Mouse (Mus musculus) C2C12 (cell line): ENCODE measurements around the gene Lcp2. TPM values are rescaled to one million over a fixed set of nuclear protein-coding genes. Genes with fewer than 3 reads are reported as not detected.
"Not testable (repeated sequence)": the region's sequence is repeated elsewhere in the genome, so short reads cannot be mapped to it uniquely, and the experiment has no call there.

Experiments
- H3K27me3 ChIP-seq: one replicate; pipeline ENCODE4 v1.6.1; 2011; ENCODE audit not compliant: control insufficient read depth, insufficient read depth, insufficient read length
- H3K36me3 ChIP-seq: one replicate; pipeline ENCODE4 v1.6.1; 2011; ENCODE audit not compliant: control insufficient read depth, insufficient read depth
- H3K4me3 ChIP-seq: one replicate; pipeline ENCODE4 v1.5.1; 2011; ENCODE audit warnings: mild to moderate bottlenecking, control low read depth; ENCODE audit not compliant: poor library complexity, insufficient read depth, severe bottlenecking
- H3K79me2 ChIP-seq: one replicate; pipeline ENCODE4 v1.6.1; 2011; ENCODE audit not compliant: control insufficient read depth, insufficient read depth
- H3K79me3 ChIP-seq: one replicate; pipeline ENCODE4 v1.6.1; 2011; ENCODE audit warnings: low read depth, control low read depth
- H3ac ChIP-seq: one replicate; pipeline ENCODE3; 2011; ENCODE audit warnings: low read depth; ENCODE audit not compliant: control insufficient read depth, insufficient read length
- CEBPB ChIP-seq: IDR thresholded peaks from one replicate; pipeline ENCODE4 v1.6.1; 2011; ENCODE audit warnings: low read depth, mild to moderate bottlenecking, control low read depth, moderate library complexity
- CTCF ChIP-seq: IDR thresholded peaks from one replicate; pipeline ENCODE4 v1.5.1; 2011; ENCODE audit not compliant: control insufficient read depth, insufficient read depth, insufficient read length
- FOSL1 ChIP-seq: IDR thresholded peaks from one replicate; pipeline ENCODE4 v1.8.0; 2011; ENCODE audit warnings: mild to moderate bottlenecking, low read length; ENCODE audit not compliant: poor library complexity, insufficient read depth, severe bottlenecking
- MAX ChIP-seq: IDR thresholded peaks from one replicate; pipeline ENCODE4 v1.6.1; 2011; ENCODE audit warnings: mild to moderate bottlenecking, control low read depth
- MYOD1 ChIP-seq: IDR thresholded peaks from one replicate; pipeline ENCODE4 v1.6.1; 2011; ENCODE audit warnings: low read depth; ENCODE audit not compliant: control insufficient read depth, insufficient read length
- MYOG ChIP-seq: IDR thresholded peaks from one replicate; pipeline ENCODE4 v1.6.1; 2011; ENCODE audit not compliant: control insufficient read depth, insufficient read length; ENCODE audit errors: extremely low read depth
- USF1 ChIP-seq: IDR thresholded peaks from one replicate; pipeline ENCODE4 v1.6.1; 2011; ENCODE audit warnings: low read depth, mild to moderate bottlenecking, control low read depth, moderate library complexity
- polyA plus RNA-seq: library from polyadenylated mRNA; unstranded; fragments of >200 nt; fragmentation: generic; extraction: Trizol; gene quantifications from one replicate; pipeline ENCODE4 v1.2.1, GENCODE M21; 2012; ENCODE audit warnings: missing spikeins

The Lcp2 gene
- polyA plus RNA-seq, 1 experiment: not detected

DNA sequence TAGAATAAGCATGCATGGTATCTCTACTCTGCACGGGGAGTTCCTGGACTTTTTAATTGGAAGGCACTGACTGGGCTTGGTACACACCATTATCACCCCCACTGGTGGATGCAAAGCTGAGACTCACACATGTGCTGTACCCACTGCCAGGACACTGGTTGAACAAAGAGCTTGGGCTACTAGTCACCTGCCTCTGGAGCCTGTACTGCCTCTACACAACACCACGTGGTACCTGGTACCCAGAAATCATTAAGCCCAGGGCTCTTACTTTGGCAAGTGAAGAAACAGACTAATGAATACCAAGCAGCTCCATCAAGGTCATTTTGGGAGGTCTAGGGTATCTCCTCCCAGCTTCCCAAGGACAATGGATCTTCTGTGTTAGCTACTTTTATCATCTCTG lies 67.0 kb downstream of the Lcp2 start:
- Histone ChIP-seq H3K27me3 (no peaks in the 10 kb centered on the region), H3K79me3 (no peaks in the 10 kb centered on the region), H3K4me3 (no peak overlapping the region), H3ac (no peak overlapping the region), H3K79me2 (no peaks in the 10 kb centered on the region), H3K36me3 (no peaks in the 10 kb centered on the region)
- no peak for TF ChIP-seq MYOD1
- no peak for TF ChIP-seq MYOG

DNA sequence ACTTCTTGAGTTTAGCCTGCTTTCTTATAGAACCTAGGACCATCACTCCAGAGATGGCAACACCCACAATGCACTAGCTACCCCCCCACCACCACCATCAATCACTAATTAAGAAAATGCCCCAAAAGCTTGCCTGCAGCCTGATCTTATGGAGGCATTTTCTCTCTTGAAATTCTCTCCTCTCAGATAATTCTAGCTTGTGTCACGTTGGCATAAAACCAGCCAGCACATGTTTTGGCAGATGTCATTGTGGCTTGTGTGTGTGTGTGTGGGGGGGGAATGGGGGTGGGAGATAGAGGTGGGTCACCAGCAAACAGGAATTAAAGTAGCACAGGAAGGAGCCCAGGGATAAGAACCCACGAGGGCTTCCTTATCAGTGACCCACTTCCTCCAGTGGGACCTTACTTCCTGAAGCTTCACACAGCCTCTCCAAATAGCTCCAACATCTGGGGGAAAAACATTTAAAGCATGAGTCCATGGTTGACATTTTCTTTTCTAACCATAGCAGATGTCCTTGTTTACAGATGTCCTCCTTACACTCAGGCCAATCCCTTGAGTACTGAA lies 69.9 kb downstream of the Lcp2 start:
- no peak overlapping the region for H3K4me3 ChIP-seq

DNA sequence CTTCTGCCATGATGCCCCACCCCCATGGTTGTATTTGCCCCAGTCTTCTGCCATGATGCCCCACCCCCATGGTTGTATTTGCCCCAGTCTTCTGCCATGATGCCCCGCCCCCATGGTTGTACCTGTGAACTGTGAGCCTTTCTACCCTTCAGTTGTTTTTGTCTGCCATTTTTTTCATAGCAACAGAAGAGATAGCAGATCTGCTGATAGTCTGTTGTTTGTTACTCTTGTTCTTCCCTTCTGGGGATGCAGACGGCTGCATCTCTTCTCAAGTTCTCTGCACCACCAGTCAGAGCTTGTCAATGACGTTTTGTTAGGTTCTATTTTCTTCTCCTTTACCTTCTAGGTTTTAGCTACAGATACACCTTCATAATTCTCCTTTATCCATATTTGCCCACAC lies 70.9 kb downstream of the Lcp2 start:
- H3ac ChIP-seq: no peak overlapping the region
- H3K4me3 ChIP-seq: no peak overlapping the region
- TF ChIP-seq USF1: no peak
- no peak for TF ChIP-seq FOSL1
- TF ChIP-seq MYOG: no peak
- TF ChIP-seq CEBPB: no peak
- no peaks in the 10 kb centered on the region for H3K79me3 ChIP-seq
- no peaks in the 10 kb centered on the region for H3K36me3 ChIP-seq
- H3K27me3 ChIP-seq: no peaks in the 10 kb centered on the region
- no peaks in the 10 kb centered on the region for H3K79me2 ChIP-seq

More for the DNA sequence above, 69.9 kb downstream of the Lcp2 start:
- H3ac ChIP-seq: no peak overlapping the region
- H3K36me3 ChIP-seq: no peaks in the 10 kb centered on the region
- no peaks in the 10 kb centered on the region for H3K27me3 ChIP-seq
- no peaks in the 10 kb centered on the region for H3K79me2 ChIP-seq
- no peaks in the 10 kb centered on the region for H3K79me3 ChIP-seq
- no peak for TF ChIP-seq MYOD1
- no peak for TF ChIP-seq FOSL1
- TF ChIP-seq CTCF: no peak
- TF ChIP-seq CEBPB: no peak
- no peak for TF ChIP-seq MAX
- TF ChIP-seq USF1: no peak
- no peak for TF ChIP-seq MYOG

DNA sequence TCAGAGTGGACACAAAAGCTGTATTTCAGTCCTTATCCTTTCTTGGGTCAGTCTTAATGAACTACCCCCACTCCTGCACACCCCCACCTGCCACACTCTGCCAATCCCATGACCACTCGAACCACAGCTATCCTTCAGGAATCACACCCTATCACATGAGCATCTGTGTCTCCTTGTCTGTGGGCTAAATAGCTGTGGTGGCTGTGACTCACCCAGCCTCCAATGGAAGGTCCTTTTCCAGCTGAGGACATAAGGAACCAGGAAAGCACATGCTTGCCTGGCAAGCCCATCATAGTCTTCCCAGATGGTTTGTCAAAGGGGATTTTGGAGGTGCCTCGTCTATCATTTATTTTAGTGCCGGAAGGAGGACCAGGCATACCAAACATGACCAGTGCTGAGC lies 71.6 kb downstream of the Lcp2 start:
- no peak overlapping the region for H3K4me3 ChIP-seq
- no peaks in the 10 kb centered on the region for H3K27me3 ChIP-seq
- TF ChIP-seq MYOD1 (no peak), MYOG (no peak), MAX (no peak), FOSL1 (no peak), USF1 (no peak), CEBPB (no peak), CTCF (no peak)
- no peaks in the 10 kb centered on the region for H3K79me2 ChIP-seq
- no peaks in the 10 kb centered on the region for H3K36me3 ChIP-seq
- H3K79me3 ChIP-seq: no peaks in the 10 kb centered on the region
- H3ac ChIP-seq: no peak overlapping the region

DNA sequence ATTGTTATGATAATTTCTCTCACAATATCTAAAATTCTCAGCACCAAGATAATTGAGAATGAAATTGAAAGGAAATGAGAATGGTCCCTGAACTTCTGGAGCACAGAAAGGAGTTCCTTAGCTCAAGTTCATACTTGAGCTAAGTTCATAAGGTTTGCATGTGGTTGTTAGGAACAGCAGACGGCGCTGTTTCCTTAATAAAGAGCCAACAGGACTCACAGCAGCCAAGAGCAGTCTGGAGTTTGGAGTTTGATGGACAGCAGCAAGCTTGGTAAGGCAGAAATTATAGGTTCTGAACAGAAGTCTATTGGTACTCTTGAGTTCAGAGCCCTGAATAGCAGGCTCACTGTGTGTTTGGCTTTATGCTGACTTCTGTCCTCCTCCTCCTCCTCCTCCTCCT lies 76.4 kb downstream of the Lcp2 start:
- no peaks in the 10 kb centered on the region for H3K79me2 ChIP-seq
- no peak overlapping the region for H3ac ChIP-seq
- H3K27me3 ChIP-seq: no peaks in the 10 kb centered on the region
- H3K36me3 ChIP-seq: no peaks in the 10 kb centered on the region
- H3K4me3 ChIP-seq: no peak overlapping the region
- TF ChIP-seq CTCF (no peak), MYOD1 (no peak), USF1 (no peak), MAX (no peak), FOSL1 (no peak), MYOG (no peak)
- H3K79me3 ChIP-seq: no peaks in the 10 kb centered on the region

DNA sequence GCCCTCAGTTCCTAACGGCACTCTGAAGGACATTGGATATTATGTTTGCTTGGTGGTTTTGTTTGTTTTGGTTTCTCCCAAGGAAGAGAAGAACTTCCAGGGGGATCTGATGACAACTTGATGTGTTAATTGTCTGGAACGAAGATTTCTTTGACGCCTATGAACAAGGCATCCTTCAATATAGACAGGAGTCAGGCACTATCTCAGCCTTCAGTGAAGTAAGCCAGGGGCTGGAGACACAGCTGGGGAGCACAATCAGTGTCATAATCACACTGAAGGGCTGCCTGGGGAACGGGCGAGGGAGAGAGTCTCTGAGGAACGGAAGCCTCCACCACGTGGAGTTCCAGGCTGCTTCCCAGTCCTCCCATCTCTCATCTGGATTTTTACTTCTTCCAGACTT lies 78.1 kb downstream of the Lcp2 start:
- Histone ChIP-seq H3ac (no peak overlapping the region), H3K4me3 (no peak overlapping the region), H3K36me3 (no peaks in the 10 kb centered on the region), H3K79me3 (no peaks in the 10 kb centered on the region), H3K79me2 (no peaks in the 10 kb centered on the region), H3K27me3 (no peaks in the 10 kb centered on the region)
- TF ChIP-seq FOSL1: no peak

DNA sequence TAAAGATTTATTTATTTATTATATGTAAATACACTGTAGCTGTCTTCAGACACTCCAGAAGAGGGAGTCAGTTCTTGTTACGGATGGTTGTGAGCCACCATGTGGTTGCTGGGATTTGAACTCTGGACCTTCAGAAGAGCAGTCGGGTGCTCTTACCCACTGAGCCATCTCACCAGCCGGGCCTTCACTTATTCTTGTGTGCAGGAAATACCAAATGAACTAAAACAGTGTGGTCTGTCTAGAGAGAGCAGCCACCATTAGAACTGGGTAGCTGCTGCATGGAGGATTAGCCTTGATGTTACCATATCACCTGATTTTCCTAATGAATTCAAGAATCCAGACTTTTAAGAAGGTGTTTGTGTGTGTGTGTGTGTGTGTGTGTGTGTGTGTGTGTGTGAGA lies 79.0 kb downstream of the Lcp2 start:
- H3K79me3 ChIP-seq, H3K4me3 ChIP-seq, H3ac ChIP-seq, H3K79me2 ChIP-seq, H3K27me3 ChIP-seq, H3K36me3 ChIP-seq: not testable (repeated sequence)
